Mouse (Mus musculus): ENCODE measurements around the gene Abca9. TPM values are rescaled to one million over a fixed set of nuclear protein-coding genes. Genes with fewer than 3 reads are reported as not detected.

The Abca9 gene
- 20.2 to 26.0 TPM (median 23.9 TPM) in 3 replicates for total RNA-seq (2017)

- ATAC-seq (replicated peaks; ENCODE audit: insufficient number of reproducible peaks, low FRiP score, low TSS enrichment, poor library complexity, severe bottlenecking), result no peak
These were observed at the start of gene Abca9 for GRCm38 (mm10) chr11:110167459-110168251. Abca9 (minus strand) TSS chr11:110168196.

DNA sequence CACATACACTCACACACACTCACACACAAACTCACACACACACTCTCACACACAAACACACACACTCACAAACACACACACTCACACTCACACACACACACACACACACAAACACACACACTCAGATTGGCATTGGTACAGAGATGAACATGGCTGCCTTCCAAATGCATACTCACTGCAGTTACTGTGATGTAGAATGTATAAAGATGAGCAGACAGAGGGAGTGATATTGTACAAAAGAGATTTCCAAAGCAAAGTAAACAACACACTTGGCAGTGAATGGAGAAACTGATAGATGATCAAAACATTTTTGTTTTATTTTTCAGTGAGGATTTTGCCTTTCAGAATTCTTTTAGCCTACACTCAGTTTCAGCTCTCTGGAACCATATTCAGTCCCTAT is 49.1 kb upstream of the Abca9 start:
- no peak for ATAC-seq (replicated peaks; ENCODE audit: insufficient number of reproducible peaks, low FRiP score, low TSS enrichment, poor library complexity, severe bottlenecking)

- no peak for ATAC-seq (replicated peaks; ENCODE audit: insufficient number of reproducible peaks, low FRiP score, low TSS enrichment, poor library complexity, severe bottlenecking)
These were observed 35.9 kb upstream of the Abca9 start for GRCm38 (mm10) chr11:110203930-110204329.

DNA sequence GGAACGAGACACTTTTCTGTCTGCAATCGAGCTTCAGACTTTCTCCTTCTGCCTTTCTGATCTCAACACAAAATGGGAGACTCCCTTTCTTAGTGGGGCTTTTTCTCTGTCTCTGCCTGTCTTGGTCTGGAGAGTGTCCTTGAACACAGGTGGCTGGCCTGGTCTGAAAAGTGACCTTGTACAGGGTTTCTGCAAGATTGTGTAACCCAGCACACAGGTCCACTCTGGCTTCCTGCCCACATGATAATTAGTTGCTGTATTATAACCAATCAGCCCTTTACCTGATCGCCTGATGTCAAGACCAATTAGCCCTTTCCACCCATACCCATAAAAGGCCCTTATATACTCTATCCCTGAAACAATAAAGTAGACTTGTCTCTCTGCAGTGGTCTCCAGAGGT is 30.9 kb upstream of the Abca9 start:
- ATAC-seq (replicated peaks; ENCODE audit: insufficient number of reproducible peaks, low FRiP score, low TSS enrichment, poor library complexity, severe bottlenecking), result no peak

- ATAC-seq (replicated peaks; ENCODE audit: insufficient number of reproducible peaks, low FRiP score, low TSS enrichment, poor library complexity, severe bottlenecking), result no peak
These were observed 28.7 kb upstream of the Abca9 start for GRCm38 (mm10) chr11:110196561-110197306.

DNA sequence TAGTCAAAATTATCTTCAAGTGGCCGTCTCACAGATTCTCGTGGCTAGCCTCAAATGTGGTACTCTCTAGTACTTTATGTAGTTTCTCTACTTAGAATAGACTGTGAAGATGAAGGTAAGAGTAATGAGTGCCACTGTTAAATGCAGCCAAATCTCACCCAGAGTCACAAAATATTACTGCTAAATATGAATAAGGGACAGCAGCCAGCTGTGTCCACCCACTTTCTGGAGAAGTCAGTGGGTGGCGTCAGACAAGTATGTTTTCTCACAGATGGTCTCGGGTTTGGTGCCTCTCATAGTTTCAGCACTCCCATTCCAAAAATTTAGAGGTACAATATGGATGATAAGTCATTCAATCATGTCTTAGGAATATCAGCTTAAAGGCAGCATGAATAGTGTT is 27.3 kb upstream of the Abca9 start:
- no peak for ATAC-seq (replicated peaks; ENCODE audit: insufficient number of reproducible peaks, low FRiP score, low TSS enrichment, poor library complexity, severe bottlenecking)

DNA sequence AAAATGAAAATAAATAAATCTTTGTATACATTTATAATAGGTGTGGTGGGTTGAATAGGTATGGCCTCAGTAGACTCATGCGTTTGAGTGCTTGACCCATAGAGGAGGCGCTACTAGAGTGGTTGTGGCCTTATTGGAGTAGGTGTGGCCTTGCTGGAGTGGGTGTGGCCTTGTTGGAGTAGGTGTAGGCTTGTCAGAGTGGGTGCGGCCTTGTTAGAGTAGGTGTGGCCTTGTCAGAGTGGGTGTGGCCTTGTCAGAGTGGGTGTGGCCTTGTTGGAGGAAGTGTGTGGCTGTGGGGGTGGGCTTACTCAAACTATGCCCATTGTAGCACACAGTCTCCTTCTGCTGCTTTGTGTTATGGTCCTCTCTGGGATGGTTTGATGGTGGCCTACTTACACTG is 3.2 kb upstream of the Abca9 start:
- no peak for ATAC-seq (replicated peaks; ENCODE audit: insufficient number of reproducible peaks, low FRiP score, low TSS enrichment, poor library complexity, severe bottlenecking)

DNA sequence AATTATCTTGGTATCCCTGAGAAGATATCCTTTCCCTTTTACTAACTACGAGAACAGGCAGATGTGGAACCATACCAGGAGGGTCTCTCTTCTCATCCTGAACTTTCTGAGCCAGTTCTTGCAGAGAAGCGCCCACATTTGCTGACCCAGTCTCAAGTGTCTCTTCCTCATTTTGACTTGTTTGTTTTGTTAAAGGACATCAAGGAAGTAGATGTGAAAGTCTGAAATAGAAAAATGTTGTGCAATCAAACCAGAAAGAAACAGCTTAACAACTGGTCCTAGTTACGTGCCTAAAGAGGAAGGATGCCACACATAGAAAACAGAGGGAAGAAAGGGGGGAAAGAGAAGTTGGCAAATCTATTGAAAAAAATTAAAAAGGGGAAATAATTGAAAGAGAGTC is 2.2 kb downstream of the Abca9 start:
- peak; percentile 94 for ATAC-seq (replicated peaks; ENCODE audit: insufficient number of reproducible peaks, low FRiP score, low TSS enrichment, poor library complexity, severe bottlenecking)

GRCm38 (mm10) chr11:110165409-110165808 is 2.6 kb downstream of the Abca9 start:
- no peak for ATAC-seq (replicated peaks; ENCODE audit: insufficient number of reproducible peaks, low FRiP score, low TSS enrichment, poor library complexity, severe bottlenecking)

DNA sequence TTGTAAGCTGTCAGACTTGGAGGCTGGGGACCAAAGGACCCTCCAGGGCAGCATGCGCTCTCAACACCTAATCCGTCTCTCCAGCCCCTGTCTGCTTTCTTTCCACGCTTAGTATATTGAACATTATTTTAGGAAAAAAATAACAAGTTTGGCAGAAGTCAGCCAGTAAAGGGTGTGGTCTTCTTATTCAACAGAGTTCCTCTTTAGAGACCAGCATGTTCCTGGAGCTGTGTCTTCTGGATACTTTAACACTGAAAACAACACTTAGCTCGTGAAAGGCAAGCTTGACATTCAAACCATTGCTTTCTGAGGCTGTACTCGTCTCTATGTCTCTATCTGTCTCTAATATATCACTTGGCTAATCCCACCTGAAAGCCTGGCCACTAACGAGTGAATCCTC is 10.9 kb downstream of the Abca9 start:
- ATAC-seq (replicated peaks; ENCODE audit: insufficient number of reproducible peaks, low FRiP score, low TSS enrichment, poor library complexity, severe bottlenecking), result peak; percentile 60; the same call in 1 of the 2 replicates

DNA sequence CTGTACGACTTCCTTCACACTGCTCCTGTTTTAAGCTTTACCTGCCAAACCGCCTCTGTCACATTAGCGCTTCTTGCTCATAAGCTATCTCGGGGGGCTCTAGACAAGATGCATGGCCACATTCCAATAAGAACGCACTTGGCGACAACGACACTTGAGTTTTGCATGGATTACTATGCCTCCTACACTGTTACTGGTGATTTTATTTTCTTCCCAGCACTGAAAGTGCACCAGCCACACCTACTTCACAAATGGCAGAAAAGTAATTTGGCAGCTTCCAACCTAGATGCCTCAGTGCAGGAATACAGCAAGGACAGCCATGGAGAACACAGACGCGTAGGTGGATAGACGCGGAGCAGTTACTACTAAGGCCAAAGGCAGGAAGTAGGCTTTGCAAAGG is 12.0 kb downstream of the Abca9 start:
- ATAC-seq (replicated peaks; ENCODE audit: insufficient number of reproducible peaks, low FRiP score, low TSS enrichment, poor library complexity, severe bottlenecking), result no peak

GRCm38 (mm10) chr11:110147640-110148039 is 20.4 kb downstream of the Abca9 start:
- no peak for ATAC-seq (replicated peaks; ENCODE audit: insufficient number of reproducible peaks, low FRiP score, low TSS enrichment, poor library complexity, severe bottlenecking)

DNA sequence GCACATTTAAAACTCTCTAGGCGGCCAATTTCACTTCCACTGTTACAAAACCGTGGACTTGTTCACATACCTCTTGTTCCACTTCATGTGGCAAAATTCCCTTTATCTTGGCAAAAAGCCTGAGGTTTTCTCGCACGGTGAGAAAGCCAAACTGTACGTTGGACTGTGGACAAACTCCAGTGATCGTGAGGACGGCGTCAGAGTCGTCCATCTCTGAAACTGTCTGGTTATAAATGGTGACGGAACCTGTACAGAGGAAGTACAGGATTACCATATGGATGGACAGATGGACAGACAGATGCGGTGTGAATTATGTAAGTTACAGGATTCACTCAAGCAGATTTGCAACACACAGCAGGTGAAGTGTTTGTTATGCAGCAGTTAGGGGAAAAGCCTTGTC is 22.6 kb downstream of the Abca9 start:
- no peak for ATAC-seq (replicated peaks; ENCODE audit: insufficient number of reproducible peaks, low FRiP score, low TSS enrichment, poor library complexity, severe bottlenecking)

DNA sequence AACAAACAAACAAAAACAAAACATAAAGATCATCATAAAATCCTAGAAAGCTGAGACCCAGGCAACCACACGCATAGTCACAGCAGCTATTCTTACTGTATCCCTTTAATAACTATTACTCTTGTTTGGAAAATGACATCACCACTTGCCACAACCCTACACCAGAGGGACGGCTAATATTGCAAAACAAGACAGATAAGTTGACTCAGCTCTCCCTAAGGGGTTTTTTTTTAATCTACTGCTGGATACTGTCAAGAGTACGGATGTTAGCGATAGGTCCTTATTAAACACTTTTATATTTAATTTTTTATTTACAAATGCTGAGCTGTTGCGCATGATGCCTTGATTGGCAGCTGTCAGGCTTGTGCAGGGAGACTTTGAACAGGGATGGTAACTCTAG is 37.2 kb downstream of the Abca9 start:
- ATAC-seq (replicated peaks; ENCODE audit: insufficient number of reproducible peaks, low FRiP score, low TSS enrichment, poor library complexity, severe bottlenecking), result no peak

DNA sequence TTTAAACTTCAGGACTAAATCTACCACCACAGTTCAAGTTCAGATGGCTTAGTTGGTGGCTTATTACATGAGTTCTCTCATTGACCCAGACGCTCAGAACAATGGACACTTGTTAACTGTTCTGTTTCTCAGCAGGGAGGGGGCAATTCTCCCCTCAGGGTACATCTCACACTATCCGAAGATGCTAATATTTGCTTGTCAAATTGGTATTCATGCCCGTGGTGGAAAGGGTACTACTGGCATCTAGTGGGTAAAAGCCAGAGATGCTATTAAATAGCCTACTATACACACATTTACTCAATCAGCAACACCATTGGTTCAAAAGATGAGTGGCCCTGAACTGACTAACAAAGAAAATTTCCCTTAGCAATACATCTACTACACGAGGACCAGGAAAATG is 56.9 kb downstream of the Abca9 start:
- no peak for ATAC-seq (replicated peaks; ENCODE audit: insufficient number of reproducible peaks, low FRiP score, low TSS enrichment, poor library complexity, severe bottlenecking)

- no peak for ATAC-seq (replicated peaks; ENCODE audit: insufficient number of reproducible peaks, low FRiP score, low TSS enrichment, poor library complexity, severe bottlenecking)
These were observed 66.6 kb downstream of the Abca9 start for GRCm38 (mm10) chr11:110101437-110101836.

DNA sequence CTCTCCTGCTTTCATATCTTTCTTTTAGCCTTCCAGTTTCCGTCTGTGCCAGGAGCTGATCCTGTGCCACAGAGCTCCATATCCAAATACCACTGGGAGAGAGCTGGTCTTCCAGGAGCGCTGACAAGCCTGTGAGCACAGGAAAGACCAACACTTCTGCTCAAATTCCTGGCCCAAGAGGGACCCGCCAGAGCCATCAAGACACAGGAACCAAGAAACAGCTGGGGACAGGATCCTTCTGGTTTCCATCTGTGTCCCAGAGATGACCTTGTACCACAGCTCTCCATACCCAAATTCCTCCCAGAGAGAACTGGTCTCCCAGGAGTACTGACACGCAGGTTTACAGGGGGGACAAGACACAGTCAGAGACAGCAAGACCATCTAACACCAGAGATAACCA is 69.1 kb downstream of the Abca9 start:
- ATAC-seq (replicated peaks; ENCODE audit: insufficient number of reproducible peaks, low FRiP score, low TSS enrichment, poor library complexity, severe bottlenecking), result no peak

GRCm38 (mm10) chr11:110097465-110097864 is 70.5 kb downstream of the Abca9 start:
- no peak for ATAC-seq (replicated peaks; ENCODE audit: insufficient number of reproducible peaks, low FRiP score, low TSS enrichment, poor library complexity, severe bottlenecking)

- ATAC-seq (replicated peaks; ENCODE audit: insufficient number of reproducible peaks, low FRiP score, low TSS enrichment, poor library complexity, severe bottlenecking), result no peak
These were observed 72.1 kb downstream of the Abca9 start, which contains the start of gene Abca8a for GRCm38 (mm10) chr11:110095858-110096257. Abca8a (minus strand) TSS chr11:110095978.

DNA sequence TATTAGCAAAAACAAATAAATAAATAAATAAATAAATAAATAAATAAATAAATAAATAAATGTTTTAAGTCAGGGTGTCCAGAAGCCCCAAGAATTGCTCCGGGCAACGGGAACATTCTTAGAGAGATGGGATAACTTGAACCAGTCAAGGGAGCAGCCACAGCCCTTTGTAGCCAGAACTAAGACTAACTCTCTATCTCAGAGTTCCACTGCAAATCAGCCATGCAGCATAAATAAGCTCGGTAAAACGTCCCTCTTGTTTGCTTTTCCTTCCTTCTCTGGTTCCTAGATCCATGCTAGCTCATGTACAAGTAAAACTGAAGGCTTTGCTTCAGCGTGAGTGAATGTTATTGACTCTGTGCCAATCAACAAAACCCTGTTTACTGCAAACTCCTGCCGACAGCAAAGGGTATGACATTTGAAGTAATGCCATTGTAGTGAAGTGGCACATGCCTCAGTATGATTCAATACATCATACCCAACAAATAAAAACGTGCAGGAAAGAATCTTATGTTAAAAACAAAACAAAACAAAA is 73.1 kb downstream of the Abca9 start:
- no peak for ATAC-seq (replicated peaks; ENCODE audit: insufficient number of reproducible peaks, low FRiP score, low TSS enrichment, poor library complexity, severe bottlenecking)

Measured in monocyte, adult 5-6 weeks (primary cell).